Mouse (Mus musculus) forebrain, embryonic 12.5 days (tissue): ENCODE data around the gene Adam8. TPM values are rescaled to one million over a fixed set of nuclear protein-coding genes. Genes with fewer than 3 reads are reported as not detected.

Experiments used
- ATAC-seq: fragments of 200-750 bp; cut with Nextera tagmentation; 2 replicates; pipeline ENCODE4 v1.8.0; 2017; ENCODE audit warnings: moderate TSS enrichment; ENCODE audit not compliant: low FRiP score
- H3K27ac ChIP-seq: fragments of 300-500 bp; sonication (generic); 2 replicates; pipeline ENCODE4 v1.5.1; 2016; ENCODE audit warnings: mild to moderate bottlenecking
- H3K27me3 ChIP-seq: fragments of 300-500 bp; sonication (generic); 2 replicates; pipeline ENCODE4 v1.6.1; 2016; ENCODE audit warnings: mild to moderate bottlenecking
- H3K36me3 ChIP-seq: fragments of 300-500 bp; sonication (generic); replicated peaks from 2 replicates; pipeline ENCODE4 v1.6.1; 2016; ENCODE audit warnings: mild to moderate bottlenecking
- H3K4me1 ChIP-seq: fragments of 300-500 bp; sonication (generic); 2 replicates; pipeline ENCODE4 v1.6.1; 2016
- H3K4me2 ChIP-seq: fragments of 300-500 bp; sonication (generic); 2 replicates; pipeline ENCODE4 v1.6.1; 2016; ENCODE audit warnings: mild to moderate bottlenecking, moderate library complexity
- H3K4me3 ChIP-seq: fragments of 300-500 bp; sonication (generic); replicated peaks from 2 replicates; pipeline ENCODE4 v1.5.1; 2016; ENCODE audit warnings: mild to moderate bottlenecking
- H3K9ac ChIP-seq: fragments of 300-500 bp; sonication (generic); 2 replicates; pipeline ENCODE4 v1.6.1; 2016; ENCODE audit warnings: mild to moderate bottlenecking
- H3K9me3 ChIP-seq: fragments of 300-500 bp; sonication (generic); 2 replicates; pipeline ENCODE4 v1.6.1; 2016
- WGBS: fragments of 180-500 bp; shearing (Covaris S2); methylation state at CpG from one replicate; pipeline ENCODE4 v1.1.7; 2016; 5-methylcytosine and 5-hydroxymethylcytosine counted together
- polyA plus RNA-seq: library from polyadenylated mRNA; unstranded; fragments of >200 nt; fragmentation: Nextera tagmentation; extraction: Ambion mirVana; gene quantifications from 2 replicates; pipeline ENCODE4 v1.2.1, GENCODE M21; 2016

The Adam8 gene
- polyA plus RNA-seq: 3.2 and 3.6 TPM in 2 replicates

DNA sequence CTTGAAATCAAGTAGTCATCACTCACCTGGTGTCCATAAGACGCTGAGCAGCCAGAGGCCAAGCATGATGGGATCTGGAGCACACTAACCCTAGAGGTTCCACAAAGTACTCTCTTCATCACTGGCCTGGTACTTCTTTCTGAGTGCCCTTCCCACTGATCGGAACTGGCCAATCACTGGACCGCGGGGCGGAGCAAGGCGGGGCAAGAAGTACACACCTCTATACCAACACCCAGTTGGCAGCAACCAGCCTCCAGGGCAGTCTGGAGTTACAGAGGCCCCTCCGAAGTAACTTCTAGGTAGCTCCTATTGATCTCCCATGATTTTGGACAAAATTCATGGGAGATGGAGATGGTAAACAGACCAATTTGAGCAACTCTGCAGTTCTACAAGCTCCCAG lies at the start of gene Adam8:
Adam8 (minus strand) TSS at position 157 of the 400 bp plus-strand sequence.
- H3K4me2 ChIP-seq: no peak within 1 kb of the TSS
- H3K9me3 ChIP-seq: no peaks in the 10 kb centered on the region
- peaks cover 23% of the 10 kb centered on the region for H3K36me3 ChIP-seq
- peak; percentile 62; the same call in 1 of the 2 replicates for ATAC-seq
- no peaks in the 10 kb centered on the region for H3K27me3 ChIP-seq
- H3K9ac ChIP-seq: no peak within 1 kb of the TSS
- H3K4me1 ChIP-seq: no peaks in the 10 kb centered on the region
- H3K4me3 ChIP-seq: no peak within 1 kb of the TSS
- WGBS: 28% methylated on average over 7 of the region's 7 CpGs
- no peak within 1 kb of the TSS for H3K27ac ChIP-seq

DNA sequence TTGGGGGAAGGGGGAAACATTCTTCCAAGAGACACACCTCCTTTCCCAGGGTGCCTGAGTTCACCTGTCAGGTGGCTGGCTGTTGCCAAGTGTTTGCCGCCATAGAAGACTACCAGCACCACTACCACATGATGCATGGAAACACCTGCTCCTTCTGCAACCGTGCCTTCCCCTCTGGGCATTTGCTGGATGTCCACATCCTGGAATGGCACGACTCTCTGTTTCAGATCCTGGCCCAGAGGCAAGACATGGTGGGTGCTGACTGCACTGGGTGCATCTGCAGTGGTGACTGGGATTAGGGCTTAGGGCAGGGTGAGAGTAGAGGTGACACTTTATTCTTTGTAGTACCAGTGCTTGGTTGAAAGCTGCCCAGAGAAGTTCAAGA lies 44.8 kb upstream of the Adam8 start:
- Histone ChIP-seq H3K27ac (no peak overlapping the region), H3K4me3 (peak overlapping the region; percentile 86), H3K9me3 (no peaks in the 10 kb centered on the region), H3K9ac (peak overlapping the region; percentile 80), H3K4me1 (peaks cover 26% of the 10 kb centered on the region), H3K4me2 (peak overlapping the region; percentile 88), H3K36me3 (peaks cover 39% of the 10 kb centered on the region), H3K27me3 (0 out of 2 replicates have a peak, but pooled peaks cover 4% of the 10 kb centered on the region)
- ATAC-seq: no peak
- WGBS: 59% methylated on average over 3 of the region's 3 CpGs

DNA sequence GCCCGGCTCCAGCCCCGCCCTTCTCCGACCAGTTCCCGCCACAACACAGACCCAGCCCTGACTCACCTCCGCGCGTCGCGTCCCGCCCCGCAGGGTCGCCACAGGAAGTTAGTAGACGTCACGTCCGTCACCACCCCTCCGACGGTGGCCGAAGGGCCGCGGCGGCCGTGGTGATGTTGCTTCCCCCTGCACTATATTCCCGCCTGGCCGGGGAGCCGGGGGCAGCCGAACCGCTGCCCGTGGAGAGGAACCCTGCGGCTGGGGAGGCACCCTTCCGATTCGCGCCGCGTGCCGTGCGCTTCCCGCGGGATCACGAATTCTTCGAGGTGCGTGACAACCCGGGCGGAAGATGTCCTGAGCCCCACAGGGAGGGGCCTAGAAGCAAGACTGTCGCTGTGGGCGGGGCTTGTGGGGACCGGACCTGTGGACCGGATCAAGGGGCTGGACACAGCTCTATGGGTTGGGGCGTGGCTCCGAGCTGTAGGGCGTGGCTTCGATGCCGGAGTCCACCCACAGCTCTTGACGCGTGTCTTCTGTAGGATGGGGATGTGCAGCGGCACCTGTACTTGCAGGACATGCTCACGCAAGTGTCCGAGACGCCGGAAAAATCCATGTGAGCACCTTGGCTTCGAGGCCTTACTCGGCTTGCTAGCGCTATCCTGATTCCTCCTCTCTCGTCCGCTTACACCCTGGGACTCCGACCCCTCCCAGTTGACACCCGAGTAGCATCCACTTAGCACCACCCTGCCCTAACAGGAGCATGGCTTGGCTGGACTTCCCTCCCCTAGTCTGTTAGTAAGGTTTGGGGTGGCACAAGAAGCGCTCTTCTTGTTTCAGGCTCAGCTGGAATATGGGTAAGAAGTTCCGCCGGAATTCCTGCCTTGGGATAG lies 44.2 kb upstream of the Adam8 start, which contains the start of the genes Zfp511 and Tubgcp2:
Zfp511 (plus strand) TSS at position 111 of the 890 bp plus-strand sequence.
Tubgcp2 (minus strand) TSS at position 389 of the 890 bp plus-strand sequence.
- WGBS: 1% methylated on average over 69 of the region's 69 CpGs
- Histone ChIP-seq H3K4me3 (peak within 1 kb of the TSS; percentile 86), H3K9ac (peak within 1 kb of the TSS; percentile 80), H3K36me3 (peaks cover 45% of the 10 kb centered on the region), H3K9me3 (no peaks in the 10 kb centered on the region), H3K4me2 (peak within 1 kb of the TSS; percentile 88), H3K27ac (peak within 1 kb of the TSS; percentile 92), H3K27me3 (0 out of 2 replicates have a peak, but pooled peaks cover 4% of the 10 kb centered on the region), H3K4me1 (peaks cover 26% of the 10 kb centered on the region)
- ATAC-seq: peak; percentile 96

DNA sequence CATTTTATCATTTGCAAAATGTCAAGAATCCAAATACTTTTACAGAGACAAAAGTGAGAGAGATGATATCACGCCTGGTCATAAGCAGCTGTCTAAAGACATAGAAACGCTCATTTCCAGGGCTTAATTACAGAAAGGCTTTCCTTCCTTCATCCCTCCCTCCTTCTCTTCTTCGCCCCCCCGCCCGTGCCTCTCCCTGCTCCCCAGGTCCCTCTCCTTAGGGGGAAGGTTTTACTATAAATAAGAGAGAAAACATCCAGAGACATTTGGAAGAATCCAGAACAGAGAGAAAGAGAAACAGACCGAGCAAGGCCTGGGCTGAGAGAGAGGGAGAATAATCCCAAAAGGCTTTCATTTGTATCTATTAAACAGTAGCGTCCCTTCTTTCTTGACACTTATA lies 43.1 kb upstream of the Adam8 start:
- Histone ChIP-seq H3K4me3 (peak overlapping the region; percentile 86), H3K27ac (peak overlapping the region; percentile 92; the same call in 1 of the 2 replicates), H3K4me1 (peaks cover 26% of the 10 kb centered on the region), H3K9me3 (no peaks in the 10 kb centered on the region), H3K36me3 (peaks cover 47% of the 10 kb centered on the region), H3K4me2 (peak overlapping the region; percentile 88), H3K9ac (peak overlapping the region; percentile 80), H3K27me3 (0 out of 2 replicates have a peak, but pooled peaks cover 4% of the 10 kb centered on the region)
- WGBS: 24% methylated on average over 7 of the region's 7 CpGs
- ATAC-seq: no peak

DNA sequence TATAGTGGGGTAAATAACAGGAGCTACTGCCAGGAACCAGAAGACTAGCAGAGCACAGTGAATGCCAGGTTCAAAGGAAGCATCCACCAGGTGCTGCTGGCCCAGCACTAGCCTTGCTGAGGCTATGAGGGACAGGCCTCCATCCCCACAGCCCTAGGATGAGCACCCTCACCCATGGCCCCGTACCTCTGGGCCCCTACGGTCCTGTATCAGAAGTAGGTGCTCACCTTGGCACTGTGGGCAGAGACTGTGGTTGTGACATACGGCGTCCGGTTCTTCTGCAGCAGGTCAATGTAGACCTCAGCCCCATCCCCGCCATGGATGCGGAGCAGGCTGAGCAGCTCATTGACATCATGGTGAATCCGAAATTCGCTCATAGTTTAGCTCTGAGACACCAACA lies 41.0 kb upstream of the Adam8 start:
- Histone ChIP-seq H3K9me3 (no peaks in the 10 kb centered on the region), H3K4me3 (no peak overlapping the region), H3K36me3 (peaks cover 54% of the 10 kb centered on the region), H3K4me2 (no peak overlapping the region), H3K27me3 (0 out of 2 replicates have a peak, but pooled peaks cover 4% of the 10 kb centered on the region), H3K4me1 (peaks cover 26% of the 10 kb centered on the region), H3K9ac (no peak overlapping the region), H3K27ac (no peak overlapping the region)
- no peak for ATAC-seq
- WGBS: 94% methylated on average over 9 of the region's 9 CpGs

DNA sequence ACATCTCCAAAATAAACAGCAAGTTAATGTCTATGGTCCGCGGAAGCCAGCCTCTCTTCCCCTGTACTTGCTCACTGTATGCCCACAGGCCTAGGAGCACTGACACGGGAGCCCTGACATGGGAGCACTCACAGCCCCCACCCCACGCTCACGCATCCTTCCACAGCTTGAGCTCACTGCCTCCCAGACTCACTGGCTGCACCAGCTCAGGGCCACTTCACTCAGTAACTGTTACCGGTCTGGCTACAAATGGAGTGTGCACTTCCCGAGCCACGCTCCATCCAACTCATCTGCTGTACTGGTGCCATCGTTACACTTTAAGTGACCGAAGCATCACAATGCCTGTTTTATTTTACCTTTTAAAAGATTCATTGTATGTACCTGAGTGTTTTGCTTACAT lies 40.0 kb upstream of the Adam8 start:
- 0 out of 2 replicates have a peak, but pooled peaks cover under 1% of the 10 kb centered on the region for H3K27me3 ChIP-seq
- peaks cover 24% of the 10 kb centered on the region for H3K4me1 ChIP-seq
- no peak overlapping the region for H3K27ac ChIP-seq
- no peak overlapping the region for H3K9ac ChIP-seq
- peaks cover 59% of the 10 kb centered on the region for H3K36me3 ChIP-seq
- H3K9me3 ChIP-seq: no peaks in the 10 kb centered on the region
- ATAC-seq: no peak
- WGBS: 96% methylated on average over 10 of the region's 10 CpGs
- no peak overlapping the region for H3K4me2 ChIP-seq
- no peak overlapping the region for H3K4me3 ChIP-seq

DNA sequence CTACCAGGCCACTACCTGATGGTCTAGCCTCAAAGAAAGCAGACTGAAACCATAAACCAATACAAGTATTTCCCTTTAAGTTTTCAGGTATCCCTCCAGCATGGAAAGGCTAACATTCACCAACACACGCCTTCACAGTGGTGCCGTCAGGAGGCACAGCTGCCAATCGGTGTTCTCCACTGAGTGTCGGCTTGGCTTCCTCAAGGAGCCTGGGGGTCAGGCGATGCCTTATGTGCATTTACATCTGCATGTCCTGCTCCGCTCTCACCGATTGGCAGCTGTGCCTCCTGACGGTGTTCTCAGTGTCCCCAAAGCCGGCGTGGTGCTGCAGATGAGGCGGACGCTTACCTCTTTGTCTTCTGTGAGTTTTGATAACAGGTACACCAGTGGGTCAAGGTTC lies 39.4 kb upstream of the Adam8 start:
- Histone ChIP-seq H3K4me1 (peaks cover 18% of the 10 kb centered on the region), H3K27me3 (no peaks in the 10 kb centered on the region), H3K4me3 (no peak overlapping the region), H3K4me2 (no peak overlapping the region), H3K36me3 (peaks cover 59% of the 10 kb centered on the region), H3K9me3 (no peaks in the 10 kb centered on the region), H3K9ac (no peak overlapping the region), H3K27ac (no peak overlapping the region)
- WGBS: 96% methylated on average over 12 of the region's 12 CpGs
- ATAC-seq: no peak

DNA sequence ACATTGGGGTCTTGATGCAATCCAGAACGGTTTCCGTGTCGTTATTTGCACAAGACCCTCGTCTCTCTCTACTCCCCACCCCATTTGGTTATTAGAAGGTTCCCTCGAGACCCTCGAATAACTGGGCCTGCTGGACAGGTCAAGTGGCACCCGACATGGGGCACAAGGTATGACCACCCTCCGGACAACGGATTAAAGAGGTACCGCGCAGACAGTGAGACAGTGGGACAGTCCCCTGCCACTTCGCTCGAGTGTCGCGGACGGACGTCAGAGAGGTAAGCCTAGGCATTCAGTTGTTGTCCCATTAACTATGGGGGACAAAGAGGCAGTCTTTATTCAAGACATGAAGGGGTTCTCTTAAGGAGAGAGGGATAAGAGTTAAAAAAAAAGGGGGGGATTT lies 19.0 kb upstream of the Adam8 start:
- H3K27ac ChIP-seq: no peak overlapping the region
- peaks cover 38% of the 10 kb centered on the region for H3K36me3 ChIP-seq
- H3K9me3 ChIP-seq: no peaks in the 10 kb centered on the region
- H3K4me1 ChIP-seq: no peaks in the 10 kb centered on the region
- 95% methylated on average over 17 of the region's 17 CpGs for WGBS
- H3K9ac ChIP-seq: no peak overlapping the region
- H3K4me2 ChIP-seq: no peak overlapping the region
- no peak overlapping the region for H3K4me3 ChIP-seq
- ATAC-seq: no peak
- no peaks in the 10 kb centered on the region for H3K27me3 ChIP-seq

DNA sequence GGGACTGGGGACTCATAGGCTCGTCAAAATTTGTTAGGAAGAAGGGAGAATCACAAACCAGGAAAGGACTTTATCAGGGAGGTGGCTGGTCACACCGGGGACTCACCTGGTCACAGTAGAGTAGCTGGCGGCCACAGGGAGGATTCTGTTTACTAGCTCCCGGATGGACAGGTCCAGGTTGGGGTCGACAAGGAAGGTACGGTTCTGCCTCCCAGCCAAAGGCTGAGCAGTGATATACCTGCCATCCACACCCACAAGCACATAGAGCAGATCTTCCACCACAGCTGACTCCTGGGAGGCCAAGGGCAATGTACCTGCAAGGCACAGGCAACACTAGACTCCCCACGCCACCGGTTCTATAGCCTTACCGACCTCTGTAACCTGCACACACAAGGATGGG lies 15.4 kb upstream of the Adam8 start:
- Histone ChIP-seq H3K9ac (no peak overlapping the region), H3K9me3 (no peaks in the 10 kb centered on the region), H3K27ac (no peak overlapping the region), H3K27me3 (no peaks in the 10 kb centered on the region), H3K4me2 (no peak overlapping the region), H3K4me3 (no peak overlapping the region), H3K4me1 (no peaks in the 10 kb centered on the region), H3K36me3 (peaks cover 64% of the 10 kb centered on the region)
- ATAC-seq: no peak
- WGBS: 96% methylated on average over 9 of the region's 9 CpGs

DNA sequence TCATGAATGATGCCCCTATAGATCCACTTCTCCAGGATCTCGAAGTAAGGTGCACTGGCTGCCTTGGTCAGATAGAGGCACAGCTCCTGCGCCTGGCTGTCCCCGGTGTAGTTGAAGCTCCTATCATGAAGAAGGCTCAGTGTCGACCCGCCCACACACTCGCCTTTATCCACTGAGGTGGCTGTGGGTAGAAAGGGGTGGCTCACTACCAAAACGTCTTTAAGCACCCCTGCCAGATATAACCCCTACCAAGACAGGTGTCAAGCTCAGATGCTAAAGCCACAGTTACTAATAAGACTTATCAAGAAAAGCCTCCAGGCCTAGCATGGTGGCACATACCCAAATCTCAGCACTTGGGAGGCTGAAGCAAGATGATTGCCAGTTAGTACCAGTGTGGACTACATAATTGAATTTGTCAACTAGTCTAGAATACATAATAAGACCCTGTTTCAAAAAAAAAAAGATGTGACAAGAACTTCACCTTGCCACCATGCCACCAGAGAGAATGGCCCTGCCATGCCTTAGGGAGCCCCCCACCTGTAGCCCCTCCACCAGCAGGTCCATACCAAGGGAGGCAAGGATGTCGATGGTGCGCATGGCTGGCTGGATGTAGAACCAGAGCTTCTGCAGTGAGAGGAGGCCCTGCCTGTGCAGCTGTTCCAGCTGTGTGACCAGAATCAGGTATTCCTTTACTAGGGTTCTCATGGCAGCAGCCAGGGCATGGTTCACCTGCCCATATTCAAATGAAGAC lies 14.7 kb upstream of the Adam8 start:
- no peak overlapping the region for H3K27ac ChIP-seq
- 90% methylated on average over 9 of the region's 9 CpGs for WGBS
- H3K36me3 ChIP-seq: peaks cover 71% of the 10 kb centered on the region
- ATAC-seq: no peak
- H3K9me3 ChIP-seq: no peaks in the 10 kb centered on the region
- no peak overlapping the region for H3K4me2 ChIP-seq
- no peaks in the 10 kb centered on the region for H3K4me1 ChIP-seq
- no peak overlapping the region for H3K9ac ChIP-seq
- H3K4me3 ChIP-seq: no peak overlapping the region
- no peaks in the 10 kb centered on the region for H3K27me3 ChIP-seq

DNA sequence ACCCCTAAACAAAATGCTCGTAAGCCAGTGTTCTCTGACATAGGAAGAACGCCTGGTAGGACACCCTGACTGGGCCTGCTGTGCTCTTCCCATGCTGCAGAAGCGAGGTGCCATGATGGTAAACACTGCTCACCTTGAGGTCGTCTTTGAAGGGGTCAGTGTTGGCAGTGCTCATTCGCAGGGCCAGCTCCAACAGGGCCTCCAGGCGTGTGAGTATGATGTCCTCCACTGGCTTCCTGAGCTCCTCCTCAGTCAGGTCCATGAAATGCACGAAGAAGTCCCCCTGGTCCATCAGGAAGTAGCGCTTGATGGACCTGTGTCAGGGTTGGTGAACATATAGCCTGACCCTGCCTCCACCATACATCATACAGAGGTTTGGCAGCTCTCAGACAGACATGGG lies 12.3 kb upstream of the Adam8 start:
- 92% methylated on average over 8 of the region's 8 CpGs for WGBS
- no peak for ATAC-seq

DNA sequence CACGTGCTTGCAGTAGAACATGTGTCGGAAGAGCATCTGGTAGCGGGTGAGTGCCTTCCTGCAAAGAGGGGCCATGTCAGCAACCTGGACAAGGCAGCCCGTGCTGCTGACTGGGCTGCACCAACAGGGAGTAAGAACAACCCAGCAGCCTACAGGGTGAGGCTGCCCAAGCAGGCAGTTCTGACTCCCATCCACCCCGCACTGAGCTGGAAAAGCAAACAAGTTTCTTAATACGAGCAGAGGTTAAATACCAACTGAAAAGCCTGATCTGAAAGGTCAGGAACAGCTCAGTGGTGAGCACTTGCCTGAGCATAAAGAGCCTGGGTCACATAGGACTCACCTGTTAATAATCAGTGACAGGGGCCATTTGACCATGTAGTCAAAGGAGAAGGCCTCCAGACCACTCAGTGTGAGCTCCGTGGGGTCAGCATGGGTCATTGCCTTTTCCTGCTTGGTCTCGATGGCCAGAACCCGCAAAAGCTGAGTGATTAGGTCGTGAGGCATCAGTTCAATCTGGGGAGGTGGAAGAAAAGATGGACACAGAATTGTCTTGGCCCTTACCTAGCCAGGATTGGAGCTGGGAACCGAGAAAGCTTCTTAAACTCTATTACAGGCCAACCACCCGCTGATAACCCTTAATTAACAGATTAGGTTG lies 8.9 kb upstream of the Adam8 start:
- H3K27me3 ChIP-seq: no peaks in the 10 kb centered on the region
- WGBS: 51% methylated on average over 12 of the region's 12 CpGs
- peaks cover 95% of the 10 kb centered on the region for H3K36me3 ChIP-seq
- H3K9ac ChIP-seq: no peak overlapping the region
- no peak overlapping the region for H3K4me2 ChIP-seq
- H3K4me3 ChIP-seq: no peak overlapping the region
- no peak overlapping the region for H3K27ac ChIP-seq
- H3K9me3 ChIP-seq: no peaks in the 10 kb centered on the region
- ATAC-seq: no peak
- no peaks in the 10 kb centered on the region for H3K4me1 ChIP-seq

More for the DNA sequence above, 12.3 kb upstream of the Adam8 start:
- no peak overlapping the region for H3K4me2 ChIP-seq
- no peaks in the 10 kb centered on the region for H3K4me1 ChIP-seq
- no peaks in the 10 kb centered on the region for H3K27me3 ChIP-seq
- peaks cover 80% of the 10 kb centered on the region for H3K36me3 ChIP-seq
- no peak overlapping the region for H3K4me3 ChIP-seq
- H3K9me3 ChIP-seq: no peaks in the 10 kb centered on the region
- no peak overlapping the region for H3K9ac ChIP-seq
- no peak overlapping the region for H3K27ac ChIP-seq
